Mouse (Mus musculus) T-helper 1 cell (primary cell): ENCODE results near the gene Ptprg.

ENCODE experiments used
- in situ Hi-C: fragments of 300-600 bp; cut with MboI, MseI; formaldehyde crosslinking; loops from one replicate; pipeline ENCODE4 v1.15.1; 2025; ENCODE audit warnings: high pct_unique_total_duplicates

The Ptprg gene

DNA sequence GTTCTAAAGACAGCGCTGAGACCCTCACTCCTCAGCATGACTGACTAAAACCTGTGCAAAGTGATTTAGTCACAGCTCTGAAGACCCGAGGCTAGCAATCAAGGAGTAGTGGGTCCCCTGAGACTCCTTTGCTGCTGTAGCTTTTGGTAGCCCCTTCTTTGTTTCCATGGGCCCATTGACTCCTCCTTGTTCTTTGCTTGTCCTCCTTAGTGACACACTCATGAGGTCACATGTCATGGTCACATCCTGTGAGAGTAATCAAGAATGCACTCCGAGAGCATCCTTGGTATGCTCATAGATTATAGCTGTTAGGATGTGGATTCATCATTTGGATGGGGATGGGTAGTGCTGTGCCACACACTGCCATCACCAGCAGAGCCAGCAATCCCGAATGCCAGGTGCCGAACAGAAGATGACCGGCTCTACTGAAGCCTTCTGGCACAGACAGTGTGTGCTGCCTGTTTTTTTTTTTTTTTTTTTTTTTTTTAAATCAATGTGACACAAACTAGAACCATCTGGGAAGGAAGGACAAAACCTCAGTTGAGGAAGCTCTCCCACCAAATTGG is 64.9 kb downstream of the Ptprg start:
- in situ Hi-C loops, result no loop called here

DNA sequence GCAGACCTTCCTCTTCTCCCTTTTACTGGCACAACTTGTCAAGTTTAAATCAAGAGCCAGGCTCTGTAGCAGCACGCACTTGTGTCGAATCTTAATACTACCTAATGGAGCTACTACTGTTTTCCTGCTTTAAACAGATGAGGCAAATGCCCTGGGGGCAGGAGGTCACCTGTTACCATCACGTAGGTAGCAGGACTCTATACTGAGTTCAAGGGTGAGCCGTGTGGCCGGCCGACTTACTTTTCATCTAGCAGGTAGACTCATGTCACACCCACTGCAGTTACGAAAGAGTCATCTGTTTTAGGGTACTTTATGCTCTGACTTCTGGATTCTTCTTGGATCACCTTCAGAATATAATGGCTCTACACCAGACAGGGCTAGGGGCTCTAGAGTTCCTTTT is 66.3 kb downstream of the Ptprg start:
- in situ Hi-C loops, result no loop called here

DNA sequence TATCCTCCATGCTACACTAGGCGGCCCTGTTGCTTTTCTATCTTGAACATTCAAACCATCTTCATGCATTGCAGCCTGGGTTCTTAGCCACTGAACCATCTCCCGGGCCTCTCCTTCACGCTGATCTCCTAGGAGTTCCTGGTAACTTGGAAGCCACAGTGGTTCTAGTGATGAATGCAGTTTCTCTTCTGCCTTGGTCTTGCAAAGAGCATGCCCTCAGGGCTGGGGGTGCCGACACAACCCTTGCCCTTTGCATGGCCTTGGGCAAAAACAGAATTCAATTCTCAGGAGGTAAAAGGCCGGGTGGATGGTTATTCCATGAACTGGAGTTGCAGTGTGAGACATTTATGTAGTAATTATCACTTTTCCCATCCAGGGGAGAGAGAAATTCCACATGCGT is 67.0 kb downstream of the Ptprg start:
- in situ Hi-C loops, result no loop called here

DNA sequence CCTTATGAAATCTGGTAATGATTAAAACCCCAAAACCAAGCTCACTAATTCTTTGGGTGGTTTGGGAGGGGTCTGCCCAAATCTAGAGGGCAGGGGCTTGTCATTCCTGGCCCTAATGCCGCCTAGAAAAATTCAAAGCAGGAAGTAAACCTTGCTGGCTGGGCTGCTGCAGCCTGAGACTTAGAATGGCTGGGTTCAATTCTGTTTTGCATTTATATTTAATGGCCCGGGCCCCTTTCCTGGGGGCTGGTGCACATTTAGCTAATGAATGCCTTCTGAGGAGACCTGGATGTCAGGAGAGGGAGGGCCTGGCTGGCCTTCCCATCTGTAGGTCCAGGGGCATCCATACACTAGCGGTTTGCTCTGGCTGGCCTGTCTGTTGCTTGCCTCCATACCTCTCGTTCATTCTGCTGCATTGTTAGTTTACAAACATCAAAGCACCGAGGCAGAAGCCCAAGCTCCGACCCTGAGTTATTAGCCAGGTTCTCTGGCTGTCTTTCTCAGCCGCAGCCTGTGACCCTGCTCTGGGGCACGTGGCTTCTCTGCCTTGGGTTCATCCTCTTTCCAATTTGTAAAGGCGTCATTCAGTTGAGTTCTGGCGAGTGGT is 67.7 kb downstream of the Ptprg start:
- in situ Hi-C loops, result no loop called here

DNA sequence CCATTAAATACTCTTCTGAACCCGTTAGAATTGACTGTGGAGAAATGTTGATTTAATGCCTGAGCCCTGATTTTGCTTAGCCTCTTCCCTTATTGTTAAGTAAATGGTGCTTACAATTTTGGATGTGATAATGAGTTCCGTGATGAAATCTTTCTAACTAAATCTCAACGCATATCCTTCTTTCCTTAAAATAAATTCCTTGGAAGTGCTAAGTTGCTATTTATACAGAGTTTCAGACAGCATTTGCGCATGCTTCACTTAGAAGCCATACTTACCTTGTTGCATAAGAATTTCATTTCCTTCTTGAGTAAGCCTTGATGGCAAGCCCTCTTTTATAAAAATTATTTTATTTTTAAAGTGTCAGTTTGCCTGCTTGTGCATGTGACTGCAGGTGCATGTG is 70.2 kb downstream of the Ptprg start:
- in situ Hi-C loops, result no loop called here

DNA sequence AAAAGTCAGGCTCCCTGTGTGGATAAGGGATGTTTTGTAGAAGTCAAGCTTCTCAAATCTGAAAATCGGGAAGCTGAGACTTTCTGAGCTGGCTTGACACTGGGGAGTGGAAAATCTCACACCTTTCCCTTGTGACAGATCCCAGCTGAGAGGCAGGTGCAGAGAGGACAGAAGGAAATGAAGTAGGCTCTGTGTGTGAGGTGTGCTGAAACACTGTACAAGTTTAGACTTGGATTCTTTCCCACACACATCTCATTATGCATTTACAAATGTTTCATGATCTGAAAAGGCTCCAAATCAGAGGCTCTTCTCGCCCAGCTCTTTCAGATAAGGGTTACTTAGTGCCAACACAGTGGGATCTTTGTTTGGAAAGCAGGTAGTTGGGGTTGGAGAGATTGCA is 77.4 kb downstream of the Ptprg start:
- in situ Hi-C loops, result no loop called here

DNA sequence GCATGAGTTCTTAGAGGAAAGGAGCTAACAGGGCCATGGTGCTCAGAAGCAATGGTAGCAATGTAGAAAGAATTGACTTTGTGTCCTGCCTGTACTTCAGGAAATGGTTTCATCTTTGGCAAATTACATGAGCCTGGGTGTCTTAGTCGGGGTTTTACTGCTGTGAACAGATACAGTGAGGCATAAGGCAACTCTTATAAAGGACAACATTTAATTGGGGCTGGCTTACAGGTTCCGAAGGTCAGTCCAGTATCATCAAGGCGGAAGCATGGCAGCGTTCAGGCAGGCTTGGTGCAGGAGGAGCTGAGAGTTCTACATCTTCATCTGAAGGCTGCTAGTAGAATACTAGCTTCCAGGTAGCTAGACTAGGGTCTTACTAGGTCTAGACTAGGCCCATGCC is 78.2 kb downstream of the Ptprg start:
- in situ Hi-C loops, result no loop called here

DNA sequence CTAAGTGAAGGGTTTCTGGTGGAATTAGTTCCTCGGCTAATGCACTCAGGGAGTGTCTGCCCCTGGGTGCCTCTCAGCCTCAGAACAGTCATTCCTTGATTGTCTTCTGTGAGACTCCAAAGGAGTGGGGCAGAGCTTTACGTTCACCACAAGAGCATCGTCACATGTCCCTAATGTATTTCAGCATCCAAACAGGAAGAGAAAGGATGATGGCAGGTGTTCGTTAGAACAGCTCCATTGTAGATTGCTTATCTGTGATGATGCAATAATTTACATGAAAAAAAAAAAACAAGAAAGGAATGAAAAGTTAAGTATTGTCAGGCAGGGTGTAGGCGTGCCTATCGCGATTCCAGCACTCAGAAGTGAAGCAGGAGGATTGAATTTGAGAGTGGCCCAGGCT is 84.3 kb downstream of the Ptprg start:
- in situ Hi-C loops, result no loop called here

DNA sequence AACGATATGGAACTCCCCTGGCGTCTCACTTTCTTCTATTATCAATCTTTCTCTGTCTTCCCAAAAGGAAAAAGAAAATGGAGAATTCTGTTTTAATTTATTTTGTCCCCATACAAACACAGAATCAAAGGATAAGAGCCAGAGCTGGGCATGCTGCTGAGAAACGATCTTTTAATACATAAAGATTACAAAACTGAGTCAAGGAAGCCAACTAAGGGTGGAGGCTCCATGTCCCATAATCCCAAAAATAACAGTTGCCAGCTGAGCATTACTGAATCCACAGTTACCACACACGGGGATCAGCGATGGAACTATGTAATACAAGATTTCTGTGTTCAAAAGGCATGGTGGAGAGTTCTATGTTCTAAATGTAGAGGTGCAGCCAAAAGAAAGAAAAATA is 86.0 kb downstream of the Ptprg start:
- in situ Hi-C loops, result no loop called here

DNA sequence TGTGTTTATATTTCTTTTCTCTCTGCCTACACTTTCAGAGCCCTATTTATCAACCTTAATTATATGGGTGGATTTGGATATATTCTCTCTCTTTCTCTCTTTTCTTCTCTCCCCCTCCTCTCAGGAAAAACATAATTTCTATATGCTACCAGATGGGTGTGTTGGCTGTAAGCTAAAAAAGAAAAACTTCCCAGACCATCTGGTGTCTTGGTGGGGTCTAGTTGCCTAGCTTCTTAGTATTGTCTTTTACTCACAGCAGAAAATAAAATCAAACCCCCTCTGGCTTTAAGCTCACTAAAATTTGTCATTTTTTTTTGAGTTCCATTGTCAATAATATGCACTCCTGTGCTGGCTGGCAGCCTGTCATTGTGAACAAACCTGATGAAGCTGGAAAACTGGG is 87.0 kb downstream of the Ptprg start:
- in situ Hi-C loops, result no loop called here

DNA sequence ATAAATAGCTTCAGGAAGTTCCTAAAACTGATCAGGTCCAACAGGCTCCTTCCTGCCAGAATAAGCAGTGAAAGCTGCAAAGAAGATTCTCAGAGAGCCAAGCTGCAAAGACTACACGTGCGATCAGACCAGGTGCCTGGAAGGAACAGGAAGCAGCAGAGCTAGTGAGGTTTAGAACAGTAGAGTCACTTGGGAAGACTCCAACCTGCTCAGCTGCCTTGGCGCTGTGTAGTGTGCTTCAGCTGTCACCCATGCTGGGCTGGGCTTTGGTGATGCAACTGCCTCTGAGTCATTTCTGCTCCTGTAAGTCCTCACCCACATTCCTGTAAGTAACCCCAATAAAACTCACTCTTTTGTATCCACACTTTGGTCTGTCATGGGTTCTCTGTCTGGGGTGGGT is 87.7 kb downstream of the Ptprg start:
- in situ Hi-C loops, result no loop called here

DNA sequence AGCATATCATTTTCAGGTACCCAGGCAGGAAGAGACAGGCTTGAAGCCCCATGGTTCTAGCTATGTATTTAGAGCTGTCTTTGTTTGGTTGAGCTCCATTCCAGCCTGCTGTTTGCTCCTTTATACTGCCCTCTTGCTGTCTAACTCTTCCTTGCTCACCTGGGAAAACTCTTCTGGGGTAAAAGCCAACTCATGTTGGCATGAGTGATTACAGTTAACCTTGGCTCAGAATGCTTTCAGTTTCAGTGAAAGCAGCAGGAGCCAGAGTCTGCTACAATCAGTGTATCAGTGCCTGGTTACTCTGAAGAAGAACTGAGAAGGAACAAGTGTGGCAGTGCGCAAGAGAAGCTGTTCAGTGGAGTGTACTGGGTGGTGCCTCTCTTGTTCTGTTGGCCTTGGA is 89.6 kb downstream of the Ptprg start:
- in situ Hi-C loops, result no loop called here

DNA sequence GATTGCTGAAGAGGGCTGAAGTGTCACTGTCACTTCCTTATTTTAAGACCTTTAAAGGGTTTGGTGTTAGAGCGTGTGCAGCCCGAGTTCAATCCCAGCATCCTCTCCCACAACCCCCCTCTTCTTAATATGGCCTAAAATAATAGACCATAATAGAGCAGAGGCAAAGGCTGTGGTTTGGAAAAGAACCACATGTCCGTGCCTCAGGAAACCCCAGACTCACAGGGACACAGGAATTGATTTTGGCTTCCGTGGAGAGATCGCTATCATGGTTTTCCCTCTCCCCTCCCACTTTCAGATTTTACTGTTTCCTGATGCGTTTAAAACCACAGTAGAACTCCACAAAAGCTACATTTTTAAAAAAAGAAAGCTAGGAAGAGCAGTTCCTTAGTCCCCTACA is 104.0 kb downstream of the Ptprg start:
- in situ Hi-C loops, result no loop called here

DNA sequence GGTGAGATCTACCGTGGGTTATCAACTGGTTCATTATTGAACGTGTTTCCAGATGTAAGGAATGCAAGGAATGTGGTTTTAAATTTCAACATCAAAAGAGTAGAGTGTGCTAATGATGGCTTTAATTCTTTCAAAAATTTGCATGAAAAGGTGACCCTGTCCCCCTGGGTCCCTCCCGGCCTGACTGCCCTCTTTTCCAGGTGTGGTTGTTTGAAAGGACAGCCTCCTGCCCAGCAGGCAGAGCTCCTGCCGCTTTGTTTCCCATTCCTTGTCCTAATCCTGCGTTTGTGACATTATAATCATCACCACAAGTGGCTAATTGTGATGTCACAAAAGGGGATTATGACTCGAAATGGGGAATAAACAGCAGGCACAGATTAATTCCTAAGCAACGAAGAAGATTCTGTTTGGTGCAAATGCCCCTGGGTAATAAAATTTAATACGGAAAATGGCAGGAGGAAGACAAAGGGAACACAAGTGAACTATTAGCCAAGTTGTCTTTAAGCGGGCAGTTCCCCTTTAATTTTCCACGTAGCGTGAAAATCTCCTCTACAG is 110.4 kb downstream of the Ptprg start:
- in situ Hi-C loops, result no loop called here

DNA sequence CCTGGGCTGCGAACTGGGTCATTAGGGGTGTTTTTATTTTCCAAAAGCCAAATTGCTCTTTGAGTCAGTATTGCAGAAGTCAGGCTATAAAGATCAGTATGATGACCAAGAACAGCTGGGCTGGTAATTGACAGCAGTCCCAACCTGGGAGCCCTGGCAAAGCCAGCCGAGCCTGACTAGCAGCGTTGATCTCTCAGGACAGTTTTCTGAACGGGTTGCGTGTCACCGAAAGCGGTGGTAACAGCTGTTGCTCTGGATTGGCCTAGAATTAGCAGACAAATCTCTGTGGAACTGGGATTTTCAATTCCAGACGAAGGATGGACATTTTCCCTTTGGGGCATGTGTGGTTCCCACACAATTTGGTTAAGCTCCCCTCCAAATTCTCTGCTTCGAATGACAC is 111.0 kb downstream of the Ptprg start:
- in situ Hi-C loops, result no loop called here

DNA sequence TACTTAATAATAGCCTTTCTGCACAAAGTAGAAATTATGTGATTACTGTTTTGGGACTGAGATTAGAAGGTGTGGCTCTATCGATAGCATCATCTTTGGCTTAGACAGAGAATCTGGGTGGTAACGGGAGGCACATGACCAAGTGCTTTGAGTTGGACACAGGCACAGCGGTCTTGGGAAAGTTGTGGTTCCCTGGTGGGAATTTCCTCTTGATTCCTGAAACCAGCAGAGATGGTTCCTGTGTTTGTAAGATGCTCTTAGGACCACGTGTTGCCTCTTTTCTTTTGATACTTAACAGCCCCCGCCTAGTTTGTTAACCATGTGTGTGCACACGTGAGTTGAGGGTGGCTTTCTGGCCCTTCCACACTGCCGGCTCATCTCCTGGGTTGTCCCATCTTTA is 111.7 kb downstream of the Ptprg start:
- in situ Hi-C loops, result no loop called here

DNA sequence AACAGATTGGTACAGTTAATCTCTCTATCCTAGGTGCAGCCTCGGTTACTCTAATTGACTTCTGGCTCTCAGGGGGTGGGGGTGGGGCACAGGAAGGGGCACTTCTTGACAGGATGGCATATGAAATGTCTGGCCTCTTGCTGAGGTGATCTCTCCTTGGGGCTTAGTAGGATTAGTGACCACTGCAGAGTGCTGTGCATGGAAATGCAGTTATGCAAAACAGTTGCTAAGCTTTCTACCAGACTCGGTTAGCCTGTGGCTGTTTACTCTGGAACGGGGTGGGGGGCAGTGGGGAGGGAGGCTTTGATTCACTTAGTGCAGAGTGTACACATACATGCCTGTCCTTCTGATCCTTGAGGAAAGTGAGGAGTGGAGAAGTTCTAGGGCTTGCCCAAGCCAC is 114.4 kb downstream of the Ptprg start:
- in situ Hi-C loops, result no loop called here

DNA sequence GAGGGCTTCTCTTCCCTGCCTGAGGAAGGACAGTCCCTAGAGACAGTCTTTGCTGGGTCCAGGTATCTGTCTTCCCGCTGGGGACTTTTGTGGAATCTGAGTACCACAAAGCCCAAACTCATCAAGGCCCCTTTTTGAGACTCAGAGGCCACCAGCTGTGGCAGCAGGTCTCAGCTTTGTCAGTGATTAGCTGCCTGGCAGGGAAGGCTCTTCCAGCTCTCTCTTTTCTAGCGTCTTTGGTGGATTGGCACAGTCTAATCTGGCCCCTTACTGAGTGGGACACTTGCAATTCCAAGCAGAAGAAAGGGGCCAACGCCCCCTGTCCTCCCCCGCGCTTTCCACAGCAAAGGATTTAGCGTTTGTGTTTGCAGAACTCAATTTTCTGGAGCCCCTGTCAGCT is 117.5 kb downstream of the Ptprg start:
- in situ Hi-C loops, result no loop called here

DNA sequence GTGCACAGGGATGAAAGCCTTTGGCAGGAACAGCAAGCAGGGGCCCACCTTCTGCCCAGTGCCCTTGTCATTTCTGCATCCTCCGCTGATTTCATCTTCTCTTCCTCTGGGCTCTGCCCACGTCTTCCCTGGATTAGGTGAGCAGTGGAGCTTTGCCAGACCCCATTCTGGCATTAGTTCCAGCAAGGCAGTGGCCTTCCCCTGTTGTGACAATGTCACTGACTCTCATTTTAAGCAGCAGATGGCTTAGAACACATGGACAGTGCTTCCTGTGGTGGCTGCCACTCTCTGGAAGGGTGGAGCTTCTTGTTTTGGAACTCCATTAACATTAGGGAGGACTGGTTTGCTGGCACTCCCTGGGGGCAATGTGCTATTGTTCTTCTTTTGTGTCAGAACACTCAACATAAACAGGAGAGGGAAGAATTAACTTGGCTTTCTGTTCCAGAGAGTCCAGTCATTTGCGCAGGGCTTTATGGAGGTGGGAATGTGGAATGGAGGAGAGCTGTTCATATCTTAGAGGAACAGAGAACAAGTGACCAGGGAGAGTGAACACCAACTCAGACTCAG is 119.7 kb downstream of the Ptprg start:
- in situ Hi-C loops, result no loop called here

DNA sequence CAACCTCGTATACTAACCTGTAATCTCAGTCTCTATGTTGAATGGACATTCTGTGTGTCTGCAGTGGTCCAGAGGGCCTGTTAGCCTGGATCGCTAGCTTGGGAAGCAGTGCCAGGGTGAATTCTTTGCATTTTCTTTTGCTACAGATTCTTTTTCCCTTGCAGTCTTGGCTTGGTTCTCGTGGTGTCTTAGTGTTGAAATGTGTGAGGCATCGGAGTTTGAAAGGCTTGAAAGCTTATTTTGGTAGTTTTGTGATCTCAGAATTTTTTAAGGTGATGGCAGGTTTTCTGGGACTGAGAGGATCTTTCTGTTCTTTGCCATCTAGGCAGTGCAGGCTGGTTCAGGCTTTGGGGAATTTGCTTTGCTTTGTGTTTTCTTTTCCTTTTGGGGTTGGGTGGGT is 124.9 kb downstream of the Ptprg start:
- in situ Hi-C loops, result no loop called here

DNA sequence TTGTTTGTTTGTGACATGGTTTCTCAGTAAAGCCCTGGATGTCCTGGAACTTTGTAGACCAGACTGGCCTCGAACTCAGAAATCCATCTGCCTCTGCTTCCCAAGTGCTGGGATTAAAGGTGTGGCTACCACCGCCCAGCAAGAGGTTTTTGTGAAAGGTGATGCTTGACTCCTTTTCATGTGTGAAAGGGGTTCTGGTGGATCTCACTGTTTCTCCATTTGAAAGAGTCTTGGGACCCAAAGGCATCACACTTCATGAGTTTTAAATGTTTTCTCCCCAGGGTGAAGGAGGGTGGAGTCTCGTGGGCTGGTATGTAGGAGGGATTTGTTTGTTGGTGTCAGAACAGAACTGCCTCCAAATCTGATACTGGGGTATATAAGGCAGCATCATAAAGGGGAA is 126.4 kb downstream of the Ptprg start:
- in situ Hi-C loops, result no loop called here

DNA sequence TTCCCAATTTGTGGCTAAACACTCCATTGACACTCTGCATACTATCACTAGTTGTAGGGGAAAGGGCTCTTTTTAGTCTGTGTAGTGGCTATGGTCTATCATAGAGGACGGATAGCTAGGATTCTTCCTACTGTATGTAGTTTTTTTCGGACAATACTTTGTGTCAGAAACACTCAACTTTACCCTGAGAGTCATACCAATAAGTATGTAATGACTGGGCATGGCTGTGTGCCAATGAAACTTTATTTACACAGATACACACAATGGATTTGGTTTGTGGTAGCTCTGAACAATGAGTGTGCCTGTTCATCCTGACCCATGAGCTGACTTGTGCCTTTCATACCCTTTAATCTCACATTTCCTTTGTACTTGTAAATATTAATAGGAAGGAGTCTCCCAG is 127.3 kb downstream of the Ptprg start:
- in situ Hi-C loops, result no loop called here

DNA sequence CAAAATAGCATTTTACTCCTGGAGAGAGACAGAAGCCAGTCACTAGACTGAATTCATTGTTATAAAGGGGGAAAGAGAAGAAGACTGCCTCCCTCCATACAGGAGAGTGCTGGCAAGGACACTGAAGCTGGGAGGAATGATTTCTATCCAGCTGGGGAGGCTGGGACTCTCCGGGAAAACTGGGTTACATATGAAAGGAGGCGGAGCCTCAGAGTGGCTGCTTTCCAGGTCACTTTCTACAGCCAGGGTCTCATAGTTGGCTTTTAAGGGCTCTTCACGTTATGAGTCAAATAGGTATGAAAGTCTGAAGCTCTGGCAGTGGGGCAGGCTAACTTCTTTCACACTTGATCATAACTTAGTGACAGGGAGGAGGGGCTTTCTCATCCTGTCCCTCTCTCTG is 129.1 kb downstream of the Ptprg start:
- in situ Hi-C loops, result no loop called here
